In the genomic region with DNA sequence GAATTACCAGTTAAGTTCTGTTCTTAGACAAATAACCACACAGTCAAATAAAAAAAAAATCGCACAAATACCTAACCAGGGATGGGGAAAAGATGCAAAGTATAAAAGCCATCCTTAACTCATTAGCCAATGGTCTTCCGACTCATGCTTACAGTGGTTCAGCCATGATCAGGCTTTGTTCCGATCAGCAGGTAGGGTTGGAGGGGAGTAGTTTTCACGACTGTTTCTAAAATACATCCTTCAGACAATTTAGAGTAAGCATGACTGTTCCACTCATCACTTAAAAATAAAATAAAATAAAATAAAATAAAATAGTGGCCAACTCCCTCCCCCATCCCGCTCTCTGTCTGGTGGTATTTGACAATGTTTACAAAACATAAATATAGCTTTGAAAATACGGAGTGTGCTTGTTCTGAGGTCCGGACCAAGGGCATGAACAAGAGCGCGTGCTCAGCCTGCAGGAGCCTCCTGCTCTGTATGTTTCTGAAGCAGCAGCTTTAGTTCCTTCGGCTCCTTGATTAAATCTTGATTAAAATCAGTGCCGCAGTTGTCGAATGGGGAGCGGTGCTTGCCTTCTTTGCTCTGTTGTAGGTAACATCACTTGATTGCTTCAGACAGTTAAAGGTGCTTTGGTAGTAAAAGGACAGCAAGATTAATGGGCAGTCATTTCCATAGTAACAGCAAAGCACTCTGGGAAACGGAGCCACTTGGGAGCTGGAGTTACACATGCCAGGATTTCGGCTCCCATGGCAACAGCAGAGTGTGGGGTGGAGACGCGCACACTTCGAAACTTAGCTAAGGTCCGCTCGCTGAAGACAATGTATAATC, we compare ENCODE assay signal across 9 mouse cellular contexts.
DNase-seq lines count a peak whose midpoint lies in the region; ATAC-seq and TF ChIP-seq lines count a peak whose summit lies in the region.
"Had no signal": no experiment of that assay in that cellular context is flagged by ENCODE, and none has a peak within 500 bp of the region (broad histone marks: within the 10 kb centered on the region; RNA-seq: fewer than 3 reads in every experiment).

No protein-coding gene starts in this region.

- no peak for TF ChIP-seq EP300 in heart, postnatal 0 days (IDR thresholded peaks at IDR 0.05; ENCODE audit: low read depth)

- no peaks in the 10 kb centered on the region for H3K36me3 ChIP-seq in forebrain, embryonic 11.5 days (ENCODE audit: control insufficient read depth, insufficient read depth, low read length)
- no peaks in the 10 kb centered on the region for H3K36me3 ChIP-seq in heart, postnatal 0 days (replicated peaks; ENCODE audit: control insufficient read depth, insufficient read depth, low read length)
- H3K36me3 ChIP-seq: liver, embryonic 15.5 days had no signal

- no peak overlapping the region for H3K9ac ChIP-seq in forebrain, embryonic 11.5 days (ENCODE audit: low read length)
- no peak overlapping the region for H3K9ac ChIP-seq in heart, postnatal 0 days (replicated peaks; ENCODE audit: low read depth, low read length)
- H3K9ac ChIP-seq: liver, embryonic 15.5 days had no signal

- 0 out of 2 replicates have a peak, but pooled peaks cover 2% of the 10 kb centered on the region for H3K4me1 ChIP-seq in forebrain, embryonic 11.5 days (replicated peaks; ENCODE audit: control insufficient read depth, insufficient read depth, low read length)
- H3K4me1 ChIP-seq in heart, postnatal 0 days (ENCODE audit: control insufficient read depth, insufficient read depth): no peaks in the 10 kb centered on the region
- no peaks in the 10 kb centered on the region for H3K4me1 ChIP-seq in lung, adult 2 months (ENCODE audit: control insufficient read depth, insufficient read depth, low read length)
- H3K4me1 ChIP-seq: liver, embryonic 15.5 days had no signal

- H3K4me3 ChIP-seq in forebrain, embryonic 11.5 days (ENCODE audit: low read depth, low read length): no peak overlapping the region; the same call in 1 of the 2 replicates
- no peak overlapping the region for H3K4me3 ChIP-seq in heart, postnatal 0 days (ENCODE audit: low read depth, low read length)
- no peak overlapping the region for H3K4me3 ChIP-seq in lung, adult 2 months (replicated peaks; ENCODE audit: extremely low read depth, low read depth, low read length)
- H3K4me3 ChIP-seq: liver, embryonic 15.5 days had no signal

- WGBS in forebrain, embryonic 11.5 days: 46% methylated on average over 20 of the region's 20 CpGs
- 61% methylated on average over 20 of the region's 20 CpGs for WGBS in heart, postnatal 0 days
- 35% methylated on average over 20 of the region's 20 CpGs for WGBS in lung, adult 2 months

- H3K27me3 ChIP-seq in forebrain, embryonic 11.5 days (ENCODE audit: control insufficient read depth, insufficient read depth, low read length): no peaks in the 10 kb centered on the region
- H3K27me3 ChIP-seq in heart, postnatal 0 days (ENCODE audit: control insufficient read depth, insufficient read depth, low read length): no peaks in the 10 kb centered on the region
- H3K27me3 ChIP-seq: liver, embryonic 15.5 days had no signal

- TF ChIP-seq POLR2A in lung, adult 2 months (IDR thresholded peaks at IDR 0.05; ENCODE audit: borderline replicate concordance, extremely low read depth, low read depth, low read length): no peak

- peak overlapping the region; percentile 64; the same call in 1 of the 2 replicates for H3K27ac ChIP-seq in forebrain, embryonic 11.5 days (ENCODE audit: low read depth, low read length)
- no peak overlapping the region for H3K27ac ChIP-seq in heart, postnatal 0 days (ENCODE audit: low read depth)
- H3K27ac ChIP-seq: liver, embryonic 15.5 days had no signal

- ATAC-seq in forebrain, embryonic 11.5 days (replicated peaks; ENCODE audit: low FRiP score): peak; percentile 97
- no peak for ATAC-seq in heart, postnatal 0 days (ENCODE audit: insufficient read depth, low read depth)

- peak; percentile 54 for DNase-seq in urinary bladder, postnatal 14 days (ENCODE audit: low spot score)
- DNase-seq in urinary bladder, postnatal 10 days (ENCODE audit: low spot score): no peak
- DNase-seq in forebrain, embryonic 11.5 days (ENCODE audit: low spot score): peak; percentile 82
- peak; percentile 20 for DNase-seq in heart, postnatal 0 days (ENCODE audit: low spot score)
- DNase-seq in kidney, postnatal 25 days: peak; percentile 54 to 74
- DNase-seq in lung, adult 2 months: peak; percentile 49
- peak; percentile 62 for DNase-seq in ovary, postnatal 36 days (ENCODE audit: low spot score)
- no peak for DNase-seq in thymus, postnatal 14 days

- H3K4me2 ChIP-seq in forebrain, embryonic 11.5 days (ENCODE audit: low read depth, low read length, severe bottlenecking): peak overlapping the region; percentile 29; the same call in 1 of the 2 replicates
- H3K4me2 ChIP-seq in heart, postnatal 0 days (ENCODE audit: low read depth, low read length): peak overlapping the region; percentile 19; the same call in 1 of the 2 replicates
- H3K4me2 ChIP-seq: liver, embryonic 15.5 days had no signal

- H3K9me3 ChIP-seq in forebrain, embryonic 11.5 days (ENCODE audit: control insufficient read depth, low read length): no peaks in the 10 kb centered on the region
- no peaks in the 10 kb centered on the region for H3K9me3 ChIP-seq in heart, postnatal 0 days (replicated peaks; ENCODE audit: control insufficient read depth, low read length)
- H3K9me3 ChIP-seq: liver, embryonic 15.5 days had no signal

- TF ChIP-seq CTCF in heart, postnatal 0 days (IDR thresholded peaks at IDR 0.05; ENCODE audit: low read depth): no peak
- TF ChIP-seq CTCF in lung, adult 2 months (IDR thresholded peaks at IDR 0.05; ENCODE audit: insufficient read depth, low read length): no peak

Comparison
In these comparisons a context has a peak if more than half of its experiments do, and no peak if none do; other contexts are left out.
1. DNase-seq: peak in urinary bladder, postnatal 14 days (single experiment), forebrain, embryonic 11.5 days (single experiment), heart, postnatal 0 days (single experiment), kidney, postnatal 25 days (2 of 2), lung, adult 2 months (single experiment) and ovary, postnatal 36 days (single experiment); none in urinary bladder, postnatal 10 days (single experiment) and thymus, postnatal 14 days (single experiment).